Mouse (Mus musculus): ENCODE results near the gene Rcn3.

GRCm38 (mm10) chr7:45045741-45046140 lies 46.3 kb downstream of the Rcn3 start:
- TF ChIP-seq UBTF (IDR thresholded peaks at IDR 0.05; ENCODE audit: low read depth, low read length) (no peak), POLR2A (IDR thresholded peaks at IDR 0.05; ENCODE audit: low read depth, low read length) (no peak), CTCF (conservative IDR thresholded peaks at IDR 0.05 in 1 of 2, IDR thresholded peaks at IDR 0.05 in 1 of 2; ENCODE audit: low read depth in 2 of 2, low read length in 2 of 2) (no peak), GABPA (IDR thresholded peaks at IDR 0.05; ENCODE audit: insufficient replicate concordance, low read depth, low read length) (no peak), ETS1 (conservative IDR thresholded peaks at IDR 0.05; ENCODE audit: low read depth, low read length) (no peak), NRF1 (IDR thresholded peaks at IDR 0.05; ENCODE audit: low read depth, low read length) (no peak), EP300 (IDR thresholded peaks at IDR 0.05; ENCODE audit: low read length) (no peak), ZMIZ1 (IDR thresholded peaks at IDR 0.05; ENCODE audit: low read depth, low read length) (no peak), ELF1 (IDR thresholded peaks at IDR 0.05; ENCODE audit: low read depth, low read length) (no peak), ZC3H11A (IDR thresholded peaks at IDR 0.05; ENCODE audit: low read depth, low read length) (no peak), USF1 (IDR thresholded peaks at IDR 0.05; ENCODE audit: low read depth, low read length) (no peak), BHLHE40 (IDR thresholded peaks at IDR 0.05; ENCODE audit: low read depth, low read length) (no peak)

Data from CH12.LX (cell line).